Mouse (Mus musculus): ENCODE measurements around the gene Aldh1a2.
A peak's percentile ranks its signal among the peaks of the same experiment; 100 is the strongest.

Aldh1a2 gene

GRCm38 (mm10) chr9:71290730-71291129 is 75.1 kb downstream of the Aldh1a2 start:
- DNase-seq: no peak

GRCm38 (mm10) chr9:71295501-71295900 is 79.9 kb downstream of the Aldh1a2 start:
- no peak for DNase-seq

GRCm38 (mm10) chr9:71303594-71303993 is 88.0 kb downstream of the Aldh1a2 start:
- DNase-seq: no peak

- DNase-seq: no peak
These were observed 91.7 kb downstream of the Aldh1a2 start for GRCm38 (mm10) chr9:71307106-71307789.

GRCm38 (mm10) chr9:71315960-71316359 is 100.4 kb downstream of the Aldh1a2 start:
- DNase-seq: no peak

- DNase-seq: peak; percentile 44 to 53
These were observed 101.7 kb downstream of the Aldh1a2 start for GRCm38 (mm10) chr9:71317096-71317920.

- no peak for DNase-seq
These were observed 102.3 kb downstream of the Aldh1a2 start for GRCm38 (mm10) chr9:71317921-71318241.

- no peak for DNase-seq
These were observed 104.2 kb downstream of the Aldh1a2 start for GRCm38 (mm10) chr9:71319776-71320175.

GRCm38 (mm10) chr9:71320246-71321155 is 104.9 kb downstream of the Aldh1a2 start:
- no peak for DNase-seq

GRCm38 (mm10) chr9:71321436-71321835 is 105.8 kb downstream of the Aldh1a2 start:
- peak in 1 of 2 experiments; percentile 27 for DNase-seq

- peak; percentile 33 to 40 for DNase-seq
These were observed 106.3 kb downstream of the Aldh1a2 start for GRCm38 (mm10) chr9:71321871-71322270.

- no peak for DNase-seq
These were observed 107.8 kb downstream of the Aldh1a2 start for GRCm38 (mm10) chr9:71323303-71323952.

GRCm38 (mm10) chr9:71324060-71324459 is 108.5 kb downstream of the Aldh1a2 start:
- DNase-seq: peak in 1 of 2 experiments; percentile 15

- DNase-seq: no peak
These were observed 110.7 kb downstream of the Aldh1a2 start for GRCm38 (mm10) chr9:71326261-71326660.

- DNase-seq: no peak
These were observed 116.1 kb downstream of the Aldh1a2 start for GRCm38 (mm10) chr9:71331661-71332060.

GRCm38 (mm10) chr9:71336674-71337073 is 121.1 kb downstream of the Aldh1a2 start:
- DNase-seq: no peak

- DNase-seq: no peak
These were observed 121.8 kb downstream of the Aldh1a2 start for GRCm38 (mm10) chr9:71337425-71337824.

GRCm38 (mm10) chr9:71340116-71340515 is 124.5 kb downstream of the Aldh1a2 start:
- DNase-seq: no peak

All from lung, adult 18-20 months (tissue).